ENCODE assay signal across 12 mouse cellular contexts in genomic region chr17:30368559-30368958, GRCm38 (mm10).
DNase-seq lines count a peak whose midpoint lies in the region; ATAC-seq and TF ChIP-seq lines count a peak whose summit lies in the region.
"Had no signal": no experiment of that assay in that cellular context is flagged by ENCODE, and none has a peak within 500 bp of the region (broad histone marks: within the 10 kb centered on the region; RNA-seq: fewer than 3 reads in every experiment).

No protein-coding gene starts in this region.

- no peak overlapping the region for H3K4me3 ChIP-seq in neural tube, embryonic 13.5 days
- no peak overlapping the region for H3K4me3 ChIP-seq in hindbrain, postnatal 0 days (ENCODE audit: low read length)

- peak; percentile 37 to 41 for DNase-seq in cerebellum, postnatal 25 days
- DNase-seq in cerebellum, adult 18-20 months = no peak
- DNase-seq in neural tube, embryonic 10.5 days (ENCODE audit: extremely low spot score, low spot score) = no peak
- DNase-seq in hindbrain, postnatal 0 days (ENCODE audit: low spot score) = peak; percentile 28
- DNase-seq in adrenal gland, postnatal 36 days = no peak
- DNase-seq in layer of hippocampus, postnatal 14 days (ENCODE audit: low spot score in 2 of 2) = no peak
- DNase-seq: kidney, postnatal 4 days; thymus, postnatal 14 days had no signal

- H3K27ac ChIP-seq in neural tube, embryonic 13.5 days (replicated peaks) = peak overlapping the region; percentile 67
- H3K27ac ChIP-seq in hindbrain, postnatal 0 days = no peak overlapping the region
- H3K27ac ChIP-seq: liver, embryonic 14.5 days had no signal

- TF ChIP-seq CTCF in hindbrain, postnatal 0 days (IDR thresholded peaks at IDR 0.05; ENCODE audit: low read depth) = no peak

- peaks cover 59% of the 10 kb centered on the region for H3K4me1 ChIP-seq in neural tube, embryonic 13.5 days (replicated peaks)
- no peaks in the 10 kb centered on the region for H3K4me1 ChIP-seq in hindbrain, postnatal 0 days (ENCODE audit: insufficient read depth, low read length)

- H3K36me3 ChIP-seq in neural tube, embryonic 13.5 days = no peaks in the 10 kb centered on the region
- H3K36me3 ChIP-seq in hindbrain, postnatal 0 days (ENCODE audit: insufficient read depth, low read length) = no peaks in the 10 kb centered on the region

- H3K9ac ChIP-seq in neural tube, embryonic 13.5 days = 0 out of 2 replicates have a peak overlapping the region, but pooled peaks have one; percentile 45
- no peak overlapping the region for H3K9ac ChIP-seq in hindbrain, postnatal 0 days (replicated peaks; ENCODE audit: low read length)
- H3K9ac ChIP-seq: liver, embryonic 14.5 days had no signal

- no peaks in the 10 kb centered on the region for H3K27me3 ChIP-seq in neural tube, embryonic 13.5 days
- no peaks in the 10 kb centered on the region for H3K27me3 ChIP-seq in hindbrain, postnatal 0 days (ENCODE audit: insufficient read depth, low read length)

- WGBS in neural tube, embryonic 13.5 days = 39% methylated on average over 2 of the region's 2 CpGs
- 30% methylated on average over 2 of the region's 2 CpGs for WGBS in hindbrain, postnatal 0 days

- no peak for ATAC-seq in neural tube, embryonic 13.5 days (ENCODE audit: low read depth)
- ATAC-seq in hindbrain, postnatal 0 days = no peak
- no peak for ATAC-seq in megakaryocyte-erythroid progenitor cell, adult 5-6 weeks (replicated peaks; ENCODE audit: low FRiP score, low TSS enrichment, poor library complexity, severe bottlenecking)
- ATAC-seq: intestine, embryonic 16.5 days had no signal

- no peak overlapping the region for H3K4me2 ChIP-seq in neural tube, embryonic 13.5 days
- no peak overlapping the region for H3K4me2 ChIP-seq in hindbrain, postnatal 0 days (ENCODE audit: low read depth, low read length)

- H3K9me3 ChIP-seq in neural tube, embryonic 13.5 days = no peaks in the 10 kb centered on the region
- H3K9me3 ChIP-seq in hindbrain, postnatal 0 days (ENCODE audit: low read length) = no peaks in the 10 kb centered on the region

Comparison
In these comparisons a context has a peak if more than half of its experiments do, and no peak if none do; other contexts are left out.
1. DNase-seq: peak in cerebellum, postnatal 25 days (2 of 2) and hindbrain, postnatal 0 days (single experiment); none in cerebellum, adult 18-20 months (0 of 2), neural tube, embryonic 10.5 days (single experiment), adrenal gland, postnatal 36 days (0 of 2) and layer of hippocampus, postnatal 14 days (0 of 2).